Mouse (Mus musculus) CH12.LX (cell line): ENCODE measurements around the gene Gbgt1. TPM values are rescaled to one million over a fixed set of nuclear protein-coding genes. Genes with fewer than 3 reads are reported as not detected.
A peak's percentile ranks its signal among the peaks of the same experiment; 100 is the strongest.

Source experiments
- DNase-seq: peaks from one replicate; pipeline ENCODE4 v3.0.0-alpha.2; 2013; ENCODE audit errors: extremely low read depth
- H3K27ac ChIP-seq: 2 replicates; pipeline ENCODE4 v1.5.1; 2012; ENCODE audit warnings: low read depth, mild to moderate bottlenecking, control low read depth, moderate library complexity; ENCODE audit not compliant: insufficient read depth
- H3K27me3 ChIP-seq: replicated peaks from 2 replicates; pipeline ENCODE3; 2012; ENCODE audit warnings: inconsistent platforms
- H3K36me3 ChIP-seq, 2 experiments: replicated peaks in 1 of 2; 2 replicates each; pipeline versions ENCODE3 to v1.6.1; 2012; ENCODE audit warnings: inconsistent platforms in 1 of 2, low read length in 1 of 2, mild to moderate bottlenecking in 1 of 2, mixed read lengths in 1 of 2, moderate library complexity in 1 of 2; ENCODE audit not compliant: control insufficient read depth in 1 of 2, insufficient read depth in 1 of 2
- H3K4me1 ChIP-seq, 2 experiments: 2 replicates each; pipeline ENCODE4 v1.6.1; 2012; ENCODE audit warnings: inconsistent platforms in 1 of 2, moderate library complexity in 1 of 2; ENCODE audit not compliant: insufficient read depth in 2 of 2, control insufficient read depth in 1 of 2
- H3K4me2 ChIP-seq: 2 replicates; pipeline ENCODE4 v1.6.1; 2012; ENCODE audit warnings: low read depth, mild to moderate bottlenecking, control low read depth; ENCODE audit not compliant: poor library complexity, insufficient read depth, severe bottlenecking
- H3K4me3 ChIP-seq, 3 experiments: fragments of 150-350 bp in 1 of 3; sonication (generic) in 1 of 3; replicated peaks in 1 of 3; 2 replicates each; pipeline versions ENCODE3 to v1.5.1; 2011 to 2012; ENCODE audit warnings: low read depth in 2 of 3, low read length in 2 of 3, mild to moderate bottlenecking in 2 of 3, moderate library complexity in 2 of 3, control low read depth in 1 of 3, improper control_type of control experiment in 1 of 3, inconsistent platforms in 1 of 3, mixed read lengths in 1 of 3; ENCODE audit not compliant: poor library complexity in 1 of 3
- H3K79me2 ChIP-seq: replicated peaks from 2 replicates; pipeline ENCODE4 v1.6.1; 2012; ENCODE audit warnings: mild to moderate bottlenecking, moderate library complexity; ENCODE audit not compliant: control insufficient read depth, poor library complexity, insufficient read depth, severe bottlenecking; ENCODE audit errors: extremely low read depth
- H3K9ac ChIP-seq: 2 replicates; pipeline ENCODE4 v1.6.1; 2012; ENCODE audit warnings: low read depth, mild to moderate bottlenecking, control low read depth, moderate library complexity; ENCODE audit not compliant: insufficient read depth
- H3K9me3 ChIP-seq: replicated peaks from 2 replicates; pipeline ENCODE3; 2012; ENCODE audit warnings: low read length, inconsistent platforms, mixed read lengths
- CHD1 ChIP-seq: IDR thresholded peaks from 2 replicates; pipeline ENCODE4 v1.6.1; 2012; ENCODE audit warnings: low read depth, low read length, improper control_type of control experiment, inconsistent platforms
- CTCF ChIP-seq, 2 experiments: IDR thresholded peaks in 1 of 2; conservative IDR thresholded peaks in 1 of 2; 2 replicates each; pipeline ENCODE4 v1.5.1; 2011 to 2012; ENCODE audit warnings: low read depth in 2 of 2, low read length in 2 of 2, improper control_type of control experiment in 1 of 2, inconsistent platforms in 1 of 2, mild to moderate bottlenecking in 1 of 2, moderate library complexity in 1 of 2
- EP300 ChIP-seq: IDR thresholded peaks from 2 replicates; pipeline ENCODE4 v1.6.1; 2011; ENCODE audit warnings: low read length, improper control_type of control experiment
- ETS1 ChIP-seq: conservative IDR thresholded peaks from 2 replicates; pipeline ENCODE4 v1.6.1; 2012; ENCODE audit warnings: low read depth, mild to moderate bottlenecking, inconsistent platforms, low read length, improper control_type of control experiment, moderate library complexity
- HCFC1 ChIP-seq: IDR thresholded peaks from 2 replicates; pipeline ENCODE4 v1.6.1; 2012; ENCODE audit warnings: low read depth, mild to moderate bottlenecking, inconsistent platforms, low read length, improper control_type of control experiment
- JUN ChIP-seq: IDR thresholded peaks from 2 replicates; pipeline ENCODE4 v1.6.1; 2011; ENCODE audit warnings: low read depth, mild to moderate bottlenecking, low read length, improper control_type of control experiment, moderate library complexity; ENCODE audit not compliant: insufficient read depth
- KAT2A ChIP-seq: IDR thresholded peaks from 2 replicates; pipeline ENCODE4 v1.6.1; 2012; ENCODE audit warnings: low read length, improper control_type of control experiment, inconsistent platforms; ENCODE audit not compliant: insufficient replicate concordance
- MAFK ChIP-seq: IDR thresholded peaks from 2 replicates; pipeline ENCODE4 v1.6.1; 2011; ENCODE audit warnings: low read length, improper control_type of control experiment; ENCODE audit not compliant: insufficient replicate concordance
- MAZ ChIP-seq: IDR thresholded peaks from 2 replicates; pipeline ENCODE4 v1.6.1; 2012; ENCODE audit warnings: low read depth, mild to moderate bottlenecking, inconsistent platforms, low read length, improper control_type of control experiment, moderate library complexity
- MXI1 ChIP-seq: IDR thresholded peaks from 2 replicates; pipeline ENCODE4 v1.6.1; 2011; ENCODE audit warnings: mild to moderate bottlenecking, low read depth, low read length, improper control_type of control experiment
- NELFE ChIP-seq: IDR thresholded peaks from 2 replicates; pipeline ENCODE4 v1.6.1; 2011; ENCODE audit warnings: low read depth, low read length, improper control_type of control experiment
- NRF1 ChIP-seq: IDR thresholded peaks from 2 replicates; pipeline ENCODE4 v1.6.1; 2014; ENCODE audit warnings: low read depth, mild to moderate bottlenecking, inconsistent platforms, low read length, improper control_type of control experiment, moderate library complexity
- RAD21 ChIP-seq: IDR thresholded peaks from 2 replicates; pipeline ENCODE4 v1.6.1; 2011; ENCODE audit warnings: low read depth, mild to moderate bottlenecking, low read length, improper control_type of control experiment, moderate library complexity
- RCOR1 ChIP-seq: conservative IDR thresholded peaks from 2 replicates; pipeline ENCODE4 v1.6.1; 2012; ENCODE audit warnings: low read depth, mild to moderate bottlenecking, inconsistent platforms, low read length, improper control_type of control experiment
- SIN3A ChIP-seq: IDR thresholded peaks from 2 replicates; pipeline ENCODE4 v1.6.1; 2012; ENCODE audit warnings: low read length, improper control_type of control experiment, inconsistent platforms
- TBP ChIP-seq: conservative IDR thresholded peaks from 2 replicates; pipeline ENCODE4 v1.6.1; 2011; ENCODE audit warnings: low read depth, low read length, improper control_type of control experiment
- TCF12 ChIP-seq: IDR thresholded peaks from 2 replicates; pipeline ENCODE4 v1.6.1; 2014; ENCODE audit warnings: low read depth, mild to moderate bottlenecking, inconsistent platforms, low read length, improper control_type of control experiment
- ZC3H11A ChIP-seq: IDR thresholded peaks from 2 replicates; pipeline ENCODE4 v1.6.1; 2012; ENCODE audit warnings: low read depth, mild to moderate bottlenecking, inconsistent platforms, low read length, improper control_type of control experiment
- dilution Hi-C: fragments of 300-500 bp; cut with MboI; formaldehyde crosslinking; loops from 2 replicates; pipeline ENCODE4 v1.14.3; 2020; ENCODE audit warnings: low sequenced_read_pairs; ENCODE audit not compliant: extremely low pct_unique_long_range_greater_than_20kb, extremely low pct_ligation_motif_present
- in situ Hi-C: fragments of 300-500 bp; cut with MboI; formaldehyde crosslinking; loops from 3 replicates; pipeline ENCODE4 v1.14.3; 2019; ENCODE audit warnings: low sequenced_read_pairs, low pct_ligation_motif_present, low pct_unique_long_range_greater_than_20kb, mixed read lengths
- polyA plus RNA-seq: library from polyadenylated mRNA; unstranded; fragments of >175 nt; gene quantifications from 2 replicates; pipeline ENCODE4 v1.2.1, GENCODE M21; 2012; ENCODE audit warnings: low read depth; ENCODE audit not compliant: insufficient read length
- total RNA-seq, 2 experiments: library from RNA; depleted of rRNA; stranded (reverse); fragments of 300-350 nt in 1 of 2; fragments of >200 nt in 1 of 2; gene quantifications; 2 replicates each; pipeline ENCODE4 v1.2.3; 2012 to 2014

Gene Gbgt1
- total and polyA plus RNA-seq, 3 experiments: not detected

DNA sequence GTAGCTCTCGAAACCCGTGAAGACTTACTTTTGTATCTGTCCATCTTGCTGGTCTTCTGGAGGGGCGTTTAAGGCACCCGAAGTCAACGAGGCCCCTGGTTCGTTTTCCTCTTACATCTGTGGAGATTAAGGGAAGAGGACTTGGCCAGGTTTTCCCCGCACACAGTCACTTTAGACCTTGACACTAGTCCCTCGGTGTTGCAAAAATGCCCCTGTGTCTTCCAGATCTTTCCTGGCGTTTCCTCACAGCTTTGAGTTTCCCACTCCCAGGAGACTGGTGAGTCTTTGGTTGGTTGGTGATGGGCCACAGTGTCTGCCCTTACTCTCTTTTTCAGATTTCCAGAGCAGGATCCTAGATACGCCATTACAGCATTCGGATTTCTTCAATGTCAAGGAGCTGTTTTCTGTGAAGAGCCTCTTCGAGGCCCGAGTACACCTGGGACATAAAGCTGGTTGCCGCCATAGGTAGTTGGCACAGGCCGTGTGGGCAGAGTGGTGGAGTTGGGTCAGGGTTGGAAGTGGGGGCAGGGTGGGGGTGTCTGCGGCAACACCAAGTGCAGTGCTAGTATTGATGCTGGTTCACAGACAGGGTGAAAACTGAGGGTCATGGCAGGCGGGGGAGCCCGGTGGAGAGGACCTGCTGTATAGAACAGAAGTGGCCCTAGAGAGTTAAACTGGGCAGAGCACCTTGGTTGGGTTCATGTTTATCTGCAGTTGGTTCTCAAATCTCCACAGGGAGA, 28.0 kb upstream of the Gbgt1 start:
- peak overlapping the region; percentile 72 for H3K4me2 ChIP-seq
- in situ Hi-C loops: no loop called here
- no peak overlapping the region for H3K27ac ChIP-seq
- dilution Hi-C loops: no loop called here
- H3K27me3 ChIP-seq: peaks cover 31% of the 10 kb centered on the region
- DNase-seq: no peak
- H3K4me1 ChIP-seq: peaks cover 11 to 21% of the 10 kb centered on the region in 2 experiments
- H3K79me2 ChIP-seq: peaks cover 14% of the 10 kb centered on the region
- no peak for TF ChIP-seq JUN
- no peak for TF ChIP-seq NELFE
- TF ChIP-seq ZC3H11A: no peak
- TF ChIP-seq CTCF (conservative IDR thresholded peaks at IDR 0.05 in 1 of 2, IDR thresholded peaks at IDR 0.05 in 1 of 2; ENCODE audit: low read depth in 2 of 2, low read length in 2 of 2): no peak
- no peak for TF ChIP-seq TCF12
- no peak for TF ChIP-seq ETS1
- H3K36me3 ChIP-seq: peaks cover 18 to 42% of the 10 kb centered on the region in 2 experiments
- H3K9ac ChIP-seq: peak overlapping the region; percentile 93
- H3K9me3 ChIP-seq: peaks cover 2% of the 10 kb centered on the region
- peak overlapping the region; percentile 61 to 85 (median 84) for H3K4me3 ChIP-seq

- H3K9me3 ChIP-seq: peaks cover 2% of the 10 kb centered on the region
- in situ Hi-C loops: no loop called here
- no peak overlapping the region for H3K4me2 ChIP-seq
- no peak overlapping the region for H3K9ac ChIP-seq
- dilution Hi-C loops: no loop called here
- no peak for DNase-seq
- TF ChIP-seq SIN3A: no peak
- TF ChIP-seq TCF12: no peak
- TF ChIP-seq ZC3H11A: no peak
- TF ChIP-seq HCFC1: no peak
- TF ChIP-seq MXI1: no peak
- no peak for TF ChIP-seq KAT2A
- no peak for TF ChIP-seq NRF1
- TF ChIP-seq RAD21: no peak
- TF ChIP-seq MAFK: no peak
- TF ChIP-seq EP300: no peak
- TF ChIP-seq CHD1: no peak
- TF ChIP-seq RCOR1: no peak
- TF ChIP-seq TBP: no peak
- no peak for TF ChIP-seq CTCF (conservative IDR thresholded peaks at IDR 0.05 in 1 of 2, IDR thresholded peaks at IDR 0.05 in 1 of 2; ENCODE audit: low read depth in 2 of 2, low read length in 2 of 2)
- no peak for TF ChIP-seq MAZ
- peaks cover 18 to 42% of the 10 kb centered on the region in 2 experiments for H3K36me3 ChIP-seq
- no peak overlapping the region for H3K4me3 ChIP-seq
- H3K27me3 ChIP-seq: peaks cover 26% of the 10 kb centered on the region
- no peak overlapping the region for H3K27ac ChIP-seq
- peaks cover 11 to 21% of the 10 kb centered on the region in 2 experiments for H3K4me1 ChIP-seq
- H3K79me2 ChIP-seq: peaks cover 14% of the 10 kb centered on the region
Measured at GRCm38 (mm10) chr2:28469461-28469860, 27.2 kb upstream of the Gbgt1 start.
